Mouse (Mus musculus) ZHBTc4 (cell line): ENCODE results near the gene Gm11032.
A peak's percentile ranks its signal among the peaks of the same experiment; 100 is the strongest.
"Not testable (repeated sequence)": the region's sequence is repeated elsewhere in the genome, so short reads cannot be mapped to it uniquely, and the experiment has no call there.

Experiments used
- DNase-seq: peaks from one replicate; pipeline ENCODE4 v3.0.0-alpha.2; 2011; ENCODE audit warnings: low read depth, low spot score

The Gm11032 gene

GRCm38 (mm10) chr11:4620017-4620485, at the start of gene Gm11032:
TSS of gene Gm11032 (plus strand) at chr11:4620067.
- no peak for DNase-seq

GRCm38 (mm10) chr11:4571491-4571901, 48.4 kb upstream of the Gm11032 start:
- DNase-seq: no peak

DNA sequence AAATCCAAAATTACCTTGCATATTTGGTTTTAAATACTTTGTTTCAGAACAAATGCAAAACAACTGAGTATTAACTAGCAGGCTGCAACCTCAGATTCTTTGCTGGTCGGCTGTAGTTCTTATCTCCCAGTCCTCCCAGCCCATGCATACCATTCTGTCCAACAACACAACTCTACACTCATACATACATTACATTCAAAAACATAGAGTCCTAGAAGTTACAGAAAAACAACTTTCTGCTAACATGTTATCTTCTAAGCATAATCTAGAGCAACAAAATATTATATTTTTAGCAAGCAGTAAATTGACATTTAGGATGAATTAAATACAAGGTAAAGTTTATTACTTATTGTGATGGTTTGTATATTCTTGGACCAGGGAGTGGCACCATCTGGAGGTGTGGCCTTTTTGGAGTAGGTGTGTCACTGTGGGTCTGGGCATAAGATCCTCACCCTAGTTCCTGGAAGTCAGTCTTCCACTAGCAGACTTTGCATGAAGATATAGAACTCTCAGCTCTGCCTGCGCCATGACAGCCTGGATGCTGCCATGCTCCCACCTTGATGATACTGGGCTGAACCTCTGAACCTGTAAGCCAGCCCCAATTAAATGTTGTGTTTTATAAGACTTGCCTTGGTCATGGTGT, 43.7 kb upstream of the Gm11032 start:
- DNase-seq: not testable (repeated sequence)

DNA sequence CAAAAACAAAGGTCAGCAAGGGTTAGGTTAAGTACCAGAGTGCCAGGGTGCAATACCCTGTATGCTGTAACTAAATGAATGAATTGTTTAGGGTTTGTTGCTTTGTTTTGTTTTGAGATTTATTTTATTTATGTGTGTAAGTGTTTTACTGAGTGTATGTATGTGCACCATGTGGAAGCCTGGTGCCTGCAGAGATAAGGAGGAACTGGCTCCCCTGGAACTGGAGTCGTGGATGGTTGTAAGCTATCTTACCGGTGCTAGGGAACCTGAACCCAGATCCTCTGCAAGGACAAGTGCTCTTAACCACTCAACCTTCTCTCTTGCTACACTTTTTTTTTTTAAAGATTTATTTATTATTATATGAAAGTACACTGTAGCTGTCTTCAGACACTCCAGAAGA, 42.8 kb upstream of the Gm11032 start:
- DNase-seq: no peak

GRCm38 (mm10) chr11:4578682-4579081, 41.2 kb upstream of the Gm11032 start:
- no peak for DNase-seq

- no peak for DNase-seq
These were observed 28.1 kb upstream of the Gm11032 start for GRCm38 (mm10) chr11:4591811-4592210.

DNA sequence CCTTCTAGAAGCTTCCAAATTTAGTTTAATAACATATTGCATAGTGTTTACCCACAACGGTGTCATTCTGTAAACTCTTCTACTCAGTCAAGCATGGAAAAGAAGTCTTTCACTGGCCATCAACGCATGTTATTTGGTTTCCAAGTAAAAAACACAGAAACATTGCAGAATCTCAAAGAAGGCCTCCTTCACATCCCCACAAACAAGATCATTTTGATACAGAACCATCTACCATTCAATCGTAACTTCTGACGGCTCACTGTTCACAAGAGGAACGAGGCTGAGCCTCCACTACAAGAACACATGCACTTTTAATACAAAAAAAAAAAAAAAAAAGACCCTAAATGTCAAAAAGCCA, 26.4 kb upstream of the Gm11032 start:
- no peak for DNase-seq

- DNase-seq: no peak
These were observed 25.8 kb upstream of the Gm11032 start for GRCm38 (mm10) chr11:4593849-4594607.

DNA sequence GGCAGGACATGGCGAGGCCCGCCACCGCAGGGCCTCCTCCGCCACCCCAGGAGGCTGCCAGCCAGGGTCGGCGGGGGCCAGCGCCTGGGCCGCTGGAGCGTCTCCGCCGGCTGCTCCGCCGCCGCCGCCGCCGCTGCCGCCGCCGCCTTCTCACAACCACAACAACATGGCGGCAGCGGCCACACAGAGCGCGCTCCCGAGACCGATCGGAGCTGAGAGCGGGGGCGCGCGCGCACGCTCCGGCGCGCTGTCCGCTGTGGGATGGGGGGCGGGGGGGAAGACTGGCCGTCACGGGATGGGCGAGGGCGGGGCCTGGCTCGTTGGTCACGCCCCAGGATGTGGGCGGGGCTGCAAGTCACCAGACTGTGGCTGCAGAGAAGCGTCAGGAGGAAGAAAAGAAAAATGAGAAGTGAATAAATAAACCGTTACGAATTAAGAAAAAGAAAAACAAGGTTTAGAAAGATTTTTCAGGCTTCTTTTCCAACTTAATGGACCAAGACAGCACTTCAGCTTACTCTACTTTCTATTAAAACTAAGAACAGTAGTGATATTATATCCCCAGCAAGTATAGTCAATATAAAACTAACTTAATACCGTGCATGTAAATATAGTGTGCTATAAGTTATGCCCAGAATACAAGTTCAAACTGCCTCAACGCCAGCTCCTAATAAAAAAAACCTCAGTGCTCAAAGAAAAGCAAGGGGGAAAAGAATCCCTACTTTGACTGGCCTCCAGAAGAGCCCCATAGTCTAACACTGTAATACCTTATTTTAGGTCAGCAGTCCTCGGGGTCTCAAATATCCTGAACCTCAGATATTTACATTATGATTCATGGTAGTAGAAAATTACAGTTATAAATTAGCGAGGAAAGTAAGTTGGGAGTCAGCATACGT, 25.0 kb upstream of the Gm11032 start, which contains the start of gene Mtmr3:
Gene Mtmr3, minus strand, starts transcription at position 256 of the 893 bp plus-strand sequence.
- peak; percentile 98 for DNase-seq

DNA sequence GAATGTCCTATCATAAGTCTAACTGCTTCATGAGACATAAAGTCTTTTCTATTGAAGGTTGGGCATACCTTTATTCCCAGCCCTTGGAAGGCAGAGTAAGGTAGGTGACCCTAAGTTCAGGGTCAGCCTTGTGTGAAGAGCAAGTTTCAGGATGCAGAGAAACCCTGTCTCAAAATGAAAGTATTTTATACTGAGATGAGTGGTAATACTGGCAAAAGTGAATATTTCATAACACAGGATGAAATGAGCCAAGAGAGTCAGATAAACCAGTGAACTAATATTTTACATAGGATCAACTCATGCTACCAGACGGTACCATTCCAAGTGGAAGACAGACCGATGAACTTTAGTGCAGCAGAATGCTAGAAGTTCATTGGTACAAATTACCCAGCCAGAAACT, 21.5 kb upstream of the Gm11032 start:
- DNase-seq: no peak

DNA sequence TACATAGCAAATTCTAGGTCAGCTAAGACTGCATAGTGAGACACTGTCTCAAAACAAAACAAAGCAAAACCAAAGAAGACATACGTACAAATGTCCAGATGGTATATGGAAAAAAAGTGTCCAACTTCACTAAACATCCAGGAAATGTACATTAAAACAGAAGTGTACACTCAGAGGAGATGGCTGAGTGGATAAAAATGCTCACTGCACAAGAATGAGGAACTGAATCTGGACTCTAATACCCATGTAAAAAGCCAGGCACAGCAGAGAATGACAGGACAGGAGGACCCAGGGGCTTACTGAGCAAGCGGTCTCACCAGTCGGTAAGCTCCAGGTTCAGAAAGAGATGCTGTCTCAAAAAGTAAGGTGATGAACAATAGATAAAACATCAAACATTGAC, 20.0 kb upstream of the Gm11032 start:
- no peak for DNase-seq

GRCm38 (mm10) chr11:4601890-4602289, 18.0 kb upstream of the Gm11032 start:
- DNase-seq: no peak

GRCm38 (mm10) chr11:4602691-4603441, 17.0 kb upstream of the Gm11032 start:
- peak; percentile 15 for DNase-seq

- DNase-seq: peak; percentile 24
These were observed 15.4 kb upstream of the Gm11032 start for GRCm38 (mm10) chr11:4604441-4604840.

DNA sequence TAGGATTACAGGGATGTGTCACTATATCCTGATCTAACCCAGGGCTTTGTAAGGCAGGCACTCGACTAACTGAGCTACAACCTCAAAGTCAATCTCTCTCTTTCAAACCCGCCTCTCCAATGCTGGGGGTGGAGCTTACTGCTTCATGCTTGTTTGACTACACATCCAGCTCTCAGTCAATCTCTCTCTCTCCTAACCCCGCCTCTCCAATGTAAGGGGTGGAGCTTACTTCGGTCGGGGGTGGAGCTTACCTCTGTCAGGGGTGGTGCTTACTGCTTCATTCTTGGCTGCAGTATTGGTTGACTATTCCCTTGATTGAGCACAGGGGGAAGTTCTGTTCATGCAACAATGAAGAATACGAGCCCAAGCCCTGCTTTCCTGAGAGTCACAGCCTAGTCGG, 14.5 kb upstream of the Gm11032 start:
- peak; percentile 97 for DNase-seq

DNA sequence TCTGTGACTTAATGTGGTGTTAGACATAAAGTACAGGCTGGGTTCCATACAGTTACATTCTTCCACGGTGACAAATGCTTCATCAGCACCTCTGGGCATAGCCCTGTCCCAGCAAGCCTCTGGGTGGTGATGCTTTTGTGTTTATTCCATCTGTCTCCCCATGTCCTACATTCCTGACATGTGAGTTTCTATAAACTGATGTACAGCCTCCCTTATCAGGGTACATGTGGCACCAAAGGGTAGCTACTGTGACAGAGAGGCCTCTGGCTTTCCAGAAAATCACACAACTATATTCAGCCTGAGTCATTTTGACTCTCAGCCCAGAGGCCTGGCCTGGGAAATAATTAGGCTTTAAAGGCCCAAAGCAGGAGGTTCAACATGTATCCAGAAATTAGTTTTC, 13.3 kb upstream of the Gm11032 start:
- DNase-seq: no peak

DNA sequence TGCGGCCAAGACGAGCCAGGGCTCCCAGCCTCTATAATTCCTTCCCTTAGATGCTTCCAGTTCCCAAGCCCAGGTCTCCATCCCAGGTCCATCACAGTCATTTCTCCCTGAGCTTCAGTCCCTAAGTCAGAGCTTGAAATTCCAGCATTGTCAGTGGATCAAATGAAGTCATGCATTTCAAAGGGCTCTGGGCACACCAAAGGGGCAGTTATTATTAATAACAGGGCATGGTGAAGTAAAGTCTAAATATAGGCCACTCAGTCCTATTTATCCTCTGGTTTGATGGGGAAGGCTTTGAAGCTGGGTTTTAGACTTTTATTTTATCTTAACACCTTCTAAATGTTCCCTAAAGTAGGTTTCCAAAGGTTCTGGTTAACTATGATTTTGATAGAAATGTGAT, 8.0 kb upstream of the Gm11032 start:
- DNase-seq: no peak

- DNase-seq: no peak
These were observed 738 bp downstream of the Gm11032 start for GRCm38 (mm10) chr11:4620501-4621108.

DNA sequence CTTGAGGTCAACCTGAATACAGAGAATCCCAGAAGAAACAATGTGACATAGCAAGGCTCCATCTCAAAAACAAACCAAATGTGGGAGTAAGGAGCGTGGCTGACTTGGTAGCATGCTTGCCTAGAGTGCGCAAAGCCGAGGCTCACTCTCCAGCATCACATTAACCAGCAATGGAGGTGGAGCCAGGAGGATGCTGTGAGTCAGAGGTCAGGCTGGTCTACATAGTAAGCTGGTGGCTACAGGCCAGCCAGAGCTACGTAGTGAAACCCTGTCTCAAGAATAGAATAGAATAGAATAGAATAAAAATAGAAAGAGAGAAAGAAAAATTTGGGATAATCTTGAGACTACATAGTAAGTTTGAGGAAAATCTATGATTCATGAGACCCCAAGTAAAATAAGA, 2.0 kb downstream of the Gm11032 start:
- DNase-seq: no peak

DNA sequence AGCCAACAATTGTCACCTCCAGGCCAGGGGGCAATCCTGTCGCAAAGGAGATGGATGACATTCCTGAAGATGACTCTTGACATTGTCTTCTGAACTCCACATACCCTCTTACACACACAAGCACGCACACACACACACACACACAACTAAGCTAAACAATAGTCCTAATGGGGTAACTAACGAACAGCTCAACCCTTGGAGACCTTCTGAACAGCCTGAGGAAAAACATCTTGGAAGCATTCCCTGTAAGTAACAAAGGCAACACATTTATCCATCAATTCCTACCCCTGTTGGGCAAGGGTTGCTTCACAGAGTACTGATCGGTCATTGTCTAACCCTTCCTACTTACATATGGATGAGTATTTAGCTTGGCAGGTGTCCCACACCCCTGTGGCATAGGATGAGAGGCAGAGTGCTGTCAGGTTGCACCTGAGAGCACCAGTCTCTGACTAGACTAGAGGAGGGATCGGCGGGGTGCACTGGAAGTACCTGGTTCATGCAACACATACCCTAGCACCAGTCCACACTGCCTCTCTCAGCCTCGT, 2.6 kb downstream of the Gm11032 start:
- no peak for DNase-seq

DNA sequence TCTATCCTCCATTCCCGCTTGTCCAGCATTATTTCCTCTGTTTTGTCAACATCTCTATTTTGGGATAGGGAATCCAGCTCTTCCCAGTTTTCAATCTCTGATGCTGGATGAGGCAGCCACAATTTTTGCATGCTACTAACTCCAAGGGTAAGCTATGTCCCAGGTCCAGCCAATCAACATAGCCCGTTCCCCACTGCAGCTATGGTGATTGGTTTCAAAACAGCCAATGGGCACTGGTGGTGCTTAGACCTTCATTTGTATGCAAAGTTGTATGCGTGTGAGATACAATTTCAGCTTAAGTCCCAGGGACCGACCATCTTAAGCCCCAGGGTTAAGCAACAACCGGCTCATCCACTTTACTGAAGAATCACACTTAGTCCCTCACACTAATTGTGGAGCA, 3.1 kb downstream of the Gm11032 start:
- peak; percentile 80 for DNase-seq
